Mouse (Mus musculus): ENCODE data around the gene Tmem94. TPM values are rescaled to one million over a fixed set of nuclear protein-coding genes. Genes with fewer than 3 reads are reported as not detected.

Gene Tmem94
- polyA plus RNA-seq, 1 experiment = not detected

DNA sequence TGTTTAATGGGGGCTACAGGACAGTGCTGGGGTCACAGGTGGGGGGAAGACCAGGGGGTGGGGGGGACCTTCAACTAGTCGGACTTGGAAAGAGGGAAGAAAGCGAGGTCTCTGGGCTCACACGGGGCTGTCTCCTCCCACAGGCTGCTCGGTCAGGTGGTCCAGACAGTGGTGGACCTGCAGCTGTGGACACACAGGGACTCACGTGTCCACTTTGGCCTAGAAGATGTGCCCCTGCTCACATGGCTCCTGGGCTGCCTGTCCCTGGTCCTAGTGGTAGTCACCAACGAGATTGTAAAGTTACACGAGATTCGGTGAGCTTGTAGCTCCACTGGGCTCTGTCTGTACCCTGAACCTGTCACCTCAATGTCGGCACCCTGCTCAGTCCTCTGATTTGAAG is 32.4 kb downstream of the Tmem94 start:
- WGBS = 80% methylated on average over 9 of the region's 9 CpGs
- Histone ChIP-seq H3K27ac (ENCODE audit: insufficient read depth, low read depth, low read length) (no peak overlapping the region), H3K4me3 (ENCODE audit: insufficient read depth, low read depth, low read length) (no peak overlapping the region), H3K4me1 (ENCODE audit: control insufficient read depth, insufficient read depth, low read length) (no peaks in the 10 kb centered on the region)
- TF ChIP-seq CTCF (IDR thresholded peaks at IDR 0.05; ENCODE audit: insufficient read depth, low read depth, low read length) (no peak), POLR2A (IDR thresholded peaks at IDR 0.05; ENCODE audit: insufficient read depth, low read depth, low read length) (no peak)

DNA sequence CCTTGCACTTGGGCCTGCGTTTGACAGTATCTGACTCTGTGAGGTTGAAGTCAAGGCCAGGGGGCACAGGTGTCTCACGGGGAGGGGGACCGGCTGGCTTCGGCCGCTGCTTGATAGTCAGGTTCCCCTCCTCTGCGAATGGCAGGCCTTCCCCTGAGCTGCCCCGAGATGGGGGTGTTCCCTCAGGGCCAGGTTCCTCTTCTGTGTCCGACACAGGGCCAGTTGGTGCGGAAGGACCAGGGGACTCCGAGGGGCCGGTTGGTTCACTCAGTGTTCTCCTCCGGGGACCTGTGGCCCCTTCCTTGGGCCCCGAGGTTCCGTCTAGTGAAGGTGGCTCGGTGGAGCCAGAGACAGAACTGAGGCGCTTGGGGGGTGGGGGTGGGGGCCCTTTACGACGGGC is 35.7 kb downstream of the Tmem94 start:
- no peak overlapping the region for H3K27ac ChIP-seq (ENCODE audit: insufficient read depth, low read depth, low read length)
- H3K4me1 ChIP-seq (ENCODE audit: control insufficient read depth, insufficient read depth, low read length) = no peaks in the 10 kb centered on the region
- 91% methylated on average over 18 of the region's 18 CpGs for WGBS
- H3K4me3 ChIP-seq (ENCODE audit: insufficient read depth, low read depth, low read length) = no peak overlapping the region
- TF ChIP-seq POLR2A (IDR thresholded peaks at IDR 0.05; ENCODE audit: insufficient read depth, low read depth, low read length) (no peak), CTCF (IDR thresholded peaks at IDR 0.05; ENCODE audit: insufficient read depth, low read depth, low read length) (no peak)

DNA sequence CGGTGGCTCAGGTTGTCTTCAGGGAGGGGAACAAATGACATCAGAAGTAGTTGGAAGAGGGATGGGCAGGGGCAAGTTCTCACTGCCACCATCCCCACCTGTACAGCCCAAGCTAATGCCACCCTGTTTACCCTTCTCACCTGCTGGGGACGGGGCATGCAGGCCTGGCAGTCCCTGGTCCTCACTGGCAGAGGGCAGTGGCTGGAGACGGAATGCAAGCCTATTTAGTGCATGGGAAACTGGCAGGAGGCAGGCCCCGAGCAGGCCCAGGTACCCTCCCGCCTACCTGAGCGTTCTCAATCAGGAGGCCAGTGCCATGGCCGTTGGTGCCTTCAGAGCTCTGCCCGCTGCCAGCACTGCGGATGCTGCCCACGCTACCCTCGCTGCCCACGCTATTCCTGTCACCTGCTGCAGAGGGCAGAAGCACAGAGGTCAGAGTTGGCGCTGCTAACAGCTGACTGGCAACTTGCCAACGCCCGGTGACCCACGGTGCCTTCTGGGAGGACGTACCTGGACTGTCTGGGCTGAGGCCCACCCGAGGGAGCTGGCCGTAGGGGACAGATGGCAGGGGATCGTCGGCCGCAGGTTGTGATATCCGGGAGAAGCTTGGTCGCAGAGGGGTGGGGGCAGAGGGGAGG is 38.0 kb downstream of the Tmem94 start:
- Histone ChIP-seq H3K27ac (ENCODE audit: insufficient read depth, low read depth, low read length) (no peak overlapping the region), H3K4me1 (ENCODE audit: control insufficient read depth, insufficient read depth, low read length) (peaks cover 3% of the 10 kb centered on the region), H3K4me3 (ENCODE audit: insufficient read depth, low read depth, low read length) (no peak overlapping the region)
- TF ChIP-seq CTCF (IDR thresholded peaks at IDR 0.05; ENCODE audit: insufficient read depth, low read depth, low read length) (no peak), POLR2A (IDR thresholded peaks at IDR 0.05; ENCODE audit: insufficient read depth, low read depth, low read length) (no peak)
- WGBS = 85% methylated on average over 24 of the region's 24 CpGs

DNA sequence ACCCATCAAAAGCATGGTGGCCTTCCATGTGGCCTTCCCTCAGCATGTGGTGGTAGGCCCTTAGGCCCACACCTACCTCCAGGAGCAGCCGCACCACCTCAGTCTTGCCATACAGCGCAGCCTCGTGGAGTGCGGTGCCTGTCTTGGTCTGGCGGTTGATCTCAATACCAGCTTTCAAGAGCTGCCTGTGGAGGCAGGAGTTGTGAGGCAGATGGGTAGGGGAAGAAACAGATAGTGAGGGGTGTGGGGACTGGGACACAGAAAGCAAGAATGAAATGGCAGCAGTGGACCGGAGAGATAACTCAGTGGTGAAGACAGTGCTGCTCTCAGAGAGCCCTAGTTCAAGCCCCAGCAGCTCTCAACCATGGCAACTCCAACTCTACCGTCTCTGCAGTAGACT is 39.8 kb downstream of the Tmem94 start:
- TF ChIP-seq POLR2A (IDR thresholded peaks at IDR 0.05; ENCODE audit: insufficient read depth, low read depth, low read length) (no peak), CTCF (IDR thresholded peaks at IDR 0.05; ENCODE audit: insufficient read depth, low read depth, low read length) (no peak)
- Histone ChIP-seq H3K27ac (ENCODE audit: insufficient read depth, low read depth, low read length) (no peak overlapping the region), H3K4me3 (ENCODE audit: insufficient read depth, low read depth, low read length) (no peak overlapping the region), H3K4me1 (ENCODE audit: control insufficient read depth, insufficient read depth, low read length) (peaks cover 13% of the 10 kb centered on the region)
- WGBS = 93% methylated on average over 7 of the region's 7 CpGs

DNA sequence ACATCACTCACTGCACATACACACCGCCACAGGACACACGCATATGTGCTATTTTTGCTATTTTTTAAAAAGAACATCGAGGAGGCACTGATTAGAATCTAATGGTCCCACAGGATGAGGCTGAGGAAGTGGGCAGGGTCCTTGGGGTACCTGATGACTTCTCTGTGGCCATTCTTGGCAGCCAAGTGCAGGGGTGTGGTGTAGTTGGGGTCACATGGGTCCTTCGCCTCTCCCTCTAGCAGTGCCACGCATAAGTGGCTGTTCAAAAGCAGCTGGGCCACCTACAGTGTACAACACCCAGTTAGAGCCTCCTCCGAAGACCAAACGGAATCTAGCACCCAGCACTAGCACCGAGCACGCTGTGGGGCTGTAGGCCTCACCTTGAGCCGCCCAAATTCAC is 40.9 kb downstream of the Tmem94 start:
- peaks cover 13% of the 10 kb centered on the region for H3K4me1 ChIP-seq (ENCODE audit: control insufficient read depth, insufficient read depth, low read length)
- WGBS = 84% methylated on average over 10 of the region's 10 CpGs
- no peak overlapping the region for H3K4me3 ChIP-seq (ENCODE audit: insufficient read depth, low read depth, low read length)
- TF ChIP-seq POLR2A (IDR thresholded peaks at IDR 0.05; ENCODE audit: insufficient read depth, low read depth, low read length) = no peak
- H3K27ac ChIP-seq (ENCODE audit: insufficient read depth, low read depth, low read length) = no peak overlapping the region

DNA sequence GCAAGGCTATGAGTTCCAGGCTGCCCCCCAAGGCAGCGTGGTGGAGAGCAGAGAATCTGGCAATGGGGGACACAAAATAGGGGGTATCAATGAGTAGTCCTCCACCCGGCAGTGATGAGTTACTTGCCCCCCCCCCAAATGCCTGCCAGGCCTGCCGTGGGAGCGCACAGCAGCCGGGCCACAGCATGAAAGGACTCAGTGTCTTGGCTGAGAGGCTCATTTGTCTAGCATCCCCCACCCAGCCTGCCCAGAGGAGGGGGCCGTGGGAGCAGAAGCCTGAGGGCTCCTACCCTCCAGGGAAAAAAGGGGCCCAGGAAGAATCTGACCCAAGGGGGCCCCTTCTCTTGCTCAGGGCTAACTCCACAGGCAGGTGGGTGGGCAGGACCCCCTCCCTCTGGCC is 42.1 kb downstream of the Tmem94 start:
- Histone ChIP-seq H3K4me1 (ENCODE audit: control insufficient read depth, insufficient read depth, low read length) (peaks cover 13% of the 10 kb centered on the region), H3K4me3 (ENCODE audit: insufficient read depth, low read depth, low read length) (no peak overlapping the region), H3K27ac (ENCODE audit: insufficient read depth, low read depth, low read length) (peak overlapping the region; percentile 61)
- TF ChIP-seq POLR2A (IDR thresholded peaks at IDR 0.05; ENCODE audit: insufficient read depth, low read depth, low read length) = no peak
- TF ChIP-seq CTCF (IDR thresholded peaks at IDR 0.05; ENCODE audit: insufficient read depth, low read depth, low read length) = no peak
- 57% methylated on average over 6 of the region's 6 CpGs for WGBS

DNA sequence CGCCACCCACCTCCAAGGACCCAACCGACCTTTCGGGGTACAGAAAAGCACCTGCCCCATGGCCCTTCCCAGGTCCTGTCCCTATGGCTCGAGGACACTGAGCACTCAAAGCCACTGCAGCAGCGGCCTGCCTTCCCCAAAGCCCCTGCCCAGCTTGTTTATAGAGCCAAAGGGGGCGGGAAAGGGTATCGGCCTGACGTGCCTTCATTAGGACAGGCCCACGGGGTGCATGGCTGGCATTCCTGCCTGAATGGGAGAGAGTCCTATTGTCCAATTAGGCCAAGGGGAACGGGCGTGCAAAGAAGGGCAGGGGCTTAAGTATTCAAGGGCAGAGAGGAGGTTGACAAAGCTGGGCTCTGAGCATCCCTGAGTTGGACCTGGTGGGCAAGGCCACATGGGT is 42.7 kb downstream of the Tmem94 start:
- peak overlapping the region; percentile 61; the same call in 1 of the 2 replicates for H3K27ac ChIP-seq (ENCODE audit: insufficient read depth, low read depth, low read length)
- H3K4me1 ChIP-seq (ENCODE audit: control insufficient read depth, insufficient read depth, low read length) = peaks cover 13% of the 10 kb centered on the region
- TF ChIP-seq CTCF (IDR thresholded peaks at IDR 0.05; ENCODE audit: insufficient read depth, low read depth, low read length) (no peak), POLR2A (IDR thresholded peaks at IDR 0.05; ENCODE audit: insufficient read depth, low read depth, low read length) (no peak)
- no peak overlapping the region for H3K4me3 ChIP-seq (ENCODE audit: insufficient read depth, low read depth, low read length)
- 67% methylated on average over 11 of the region's 11 CpGs for WGBS

DNA sequence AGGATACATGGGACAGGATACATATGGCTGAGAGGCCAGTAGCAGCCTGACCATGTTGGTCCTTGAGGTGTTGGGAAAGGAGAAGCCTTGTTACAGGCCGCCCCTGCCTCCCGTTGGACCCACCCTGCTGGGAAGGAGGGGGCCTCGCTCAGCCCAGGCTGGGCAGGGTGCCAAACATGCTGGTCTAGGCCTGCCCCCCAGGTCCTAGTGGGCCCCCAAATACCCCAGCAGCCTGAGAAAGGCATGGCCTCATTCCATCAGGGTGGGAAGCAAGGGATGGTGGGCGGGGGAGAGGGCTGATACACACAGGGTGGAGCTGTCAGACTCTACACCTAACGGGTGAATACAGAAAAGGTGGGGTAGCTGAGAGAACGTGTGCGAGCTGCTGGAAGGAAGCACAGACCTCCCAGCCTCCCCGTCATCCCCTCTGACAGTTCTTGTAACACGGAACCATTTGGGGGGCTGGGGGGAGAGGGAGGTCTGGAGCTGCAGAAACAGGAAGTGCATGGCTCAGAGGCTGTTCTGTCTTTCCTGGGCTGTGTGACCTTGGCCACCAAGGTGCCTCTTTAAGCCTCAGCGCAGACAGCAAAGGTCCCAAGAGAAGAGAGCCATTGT is 43.6 kb downstream of the Tmem94 start:
- no peak for TF ChIP-seq POLR2A (IDR thresholded peaks at IDR 0.05; ENCODE audit: insufficient read depth, low read depth, low read length)
- TF ChIP-seq CTCF (IDR thresholded peaks at IDR 0.05; ENCODE audit: insufficient read depth, low read depth, low read length) = no peak
- WGBS = 48% methylated on average over 10 of the region's 10 CpGs

DNA sequence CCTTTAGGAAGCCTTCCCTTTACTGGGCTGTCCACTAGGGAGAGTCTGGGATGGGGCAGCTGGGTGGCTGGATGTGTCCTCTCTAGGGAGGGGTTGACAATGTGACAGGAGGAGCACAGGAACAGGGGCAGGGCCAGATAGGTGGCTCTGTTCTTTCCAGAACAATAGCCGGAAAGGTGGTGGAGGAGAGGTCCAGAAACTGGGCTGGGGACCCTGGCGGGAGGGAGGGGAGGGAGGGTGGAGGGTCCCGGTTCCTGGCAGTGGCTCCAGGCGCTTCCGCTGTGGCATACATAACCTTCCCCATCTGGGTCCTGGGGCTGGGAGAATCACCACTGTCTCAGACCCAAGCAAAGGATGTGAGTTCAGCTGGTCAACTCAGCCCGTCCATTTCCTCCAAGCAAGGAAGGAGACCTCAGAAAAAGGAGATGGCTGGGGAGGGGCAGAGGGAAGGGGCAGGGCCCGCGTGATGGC is 44.1 kb downstream of the Tmem94 start:
- TF ChIP-seq POLR2A (IDR thresholded peaks at IDR 0.05; ENCODE audit: insufficient read depth, low read depth, low read length) (no peak), CTCF (IDR thresholded peaks at IDR 0.05; ENCODE audit: insufficient read depth, low read depth, low read length) (no peak)
- WGBS = 57% methylated on average over 8 of the region's 8 CpGs
- Histone ChIP-seq H3K27ac (ENCODE audit: insufficient read depth, low read depth, low read length) (peak overlapping the region; percentile 63), H3K4me3 (ENCODE audit: insufficient read depth, low read depth, low read length) (no peak overlapping the region), H3K4me1 (ENCODE audit: control insufficient read depth, insufficient read depth, low read length) (peaks cover 21% of the 10 kb centered on the region)

More for the DNA sequence above, 43.6 kb downstream of the Tmem94 start:
- H3K27ac ChIP-seq (ENCODE audit: insufficient read depth, low read depth, low read length) = peak overlapping the region; percentile 63
- peaks cover 21% of the 10 kb centered on the region for H3K4me1 ChIP-seq (ENCODE audit: control insufficient read depth, insufficient read depth, low read length)
- H3K4me3 ChIP-seq (ENCODE audit: insufficient read depth, low read depth, low read length) = no peak overlapping the region

Measured in olfactory bulb, adult 2 months (tissue).